Mouse (Mus musculus) E14TG2a.4 (cell line): ENCODE results near the gene Bbs9.

ENCODE experiments used
- CTCF ChIP-seq: conservative IDR thresholded peaks from 2 replicates; pipeline ENCODE4 v1.5.1; 2014; ENCODE audit warnings: low read length
- NANOG ChIP-seq: IDR thresholded peaks from 2 replicates; pipeline ENCODE4 v1.6.1; 2014; ENCODE audit warnings: borderline replicate concordance, low read length, mixed read lengths
- POU5F1 ChIP-seq: IDR thresholded peaks from 2 replicates; pipeline ENCODE4 v1.6.1; 2014; ENCODE audit warnings: low read length, borderline replicate concordance

GRCm38 (mm10) chr9:22484562-22485308 is 9.2 kb downstream of the Bbs9 start:
- TF ChIP-seq CTCF (no peak), POU5F1 (no peak), NANOG (no peak)
